Mouse (Mus musculus): ENCODE data around the gene Lgals2. TPM values are rescaled to one million over a fixed set of nuclear protein-coding genes. Genes with fewer than 3 reads are reported as not detected.

The Lgals2 gene
- polyA plus RNA-seq, 1 experiment from 2014 or later = not detected

DNA sequence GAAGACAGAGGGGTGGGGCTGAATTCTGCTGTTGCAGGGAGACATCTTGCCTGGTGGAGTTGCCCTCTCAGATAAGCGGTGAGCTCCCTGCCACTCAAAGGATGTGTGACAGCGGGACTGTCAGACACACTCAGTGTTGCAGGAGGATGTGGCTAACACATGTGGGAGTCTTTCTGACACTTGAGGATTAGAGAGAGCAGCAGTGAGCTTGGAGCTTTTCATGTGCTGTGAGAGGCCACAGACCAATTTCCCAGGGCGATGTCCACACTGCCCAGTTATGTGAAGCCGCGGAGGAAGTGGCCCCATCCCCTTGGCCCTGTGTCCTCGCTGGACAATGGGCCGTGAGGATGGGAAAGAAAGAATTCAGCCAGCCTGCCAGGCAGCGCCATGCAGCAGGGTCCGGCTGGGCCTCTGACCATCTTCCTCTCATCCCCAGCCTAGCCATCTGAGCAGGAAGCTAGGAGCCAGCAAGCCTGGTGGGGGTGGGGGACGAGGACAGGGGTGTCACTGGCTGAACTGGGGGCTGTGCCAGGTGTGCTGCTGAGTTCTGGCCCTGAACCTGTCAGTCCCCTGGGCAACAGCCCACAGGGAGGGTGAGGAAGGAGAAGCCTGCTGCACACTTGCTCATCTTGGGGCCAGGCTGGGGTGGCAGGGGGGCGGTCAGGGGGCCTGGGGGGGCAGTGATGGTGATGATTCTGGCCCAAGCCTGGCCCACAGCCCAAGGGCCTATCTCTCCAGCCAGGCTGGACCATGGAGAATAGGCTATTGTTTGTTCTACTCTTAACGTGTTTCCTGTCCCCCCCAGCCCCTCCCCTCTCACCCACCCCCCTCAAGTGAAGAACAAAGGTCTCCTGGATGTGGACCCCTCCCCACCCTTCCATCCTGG lies 19.9 kb downstream of the Lgals2 start:
- H3K4me1 ChIP-seq (ENCODE audit: control insufficient read depth, insufficient read depth, low read length) = peaks cover 31% of the 10 kb centered on the region
- no peak overlapping the region for H3K4me2 ChIP-seq (ENCODE audit: low read length)
- peak overlapping the region; percentile 57 for H3K27ac ChIP-seq (replicated peaks; ENCODE audit: low read depth, low read length)
- no peak for ATAC-seq (ENCODE audit: low FRiP score, low TSS enrichment)
- 0 out of 2 replicates have a peak, but pooled peaks cover 3% of the 10 kb centered on the region for H3K27me3 ChIP-seq (ENCODE audit: control insufficient read depth, insufficient read depth, low read length)
- H3K9me3 ChIP-seq (ENCODE audit: control insufficient read depth, low read length) = no peaks in the 10 kb centered on the region
- H3K9ac ChIP-seq (replicated peaks; ENCODE audit: low read length) = no peak overlapping the region
- H3K36me3 ChIP-seq (ENCODE audit: control insufficient read depth, insufficient read depth, low read length) = no peaks in the 10 kb centered on the region
- no peak for DNase-seq
- 12% methylated on average over 12 of the region's 12 CpGs for WGBS
- no peak overlapping the region for H3K4me3 ChIP-seq (replicated peaks; ENCODE audit: low read depth, low read length)

DNA sequence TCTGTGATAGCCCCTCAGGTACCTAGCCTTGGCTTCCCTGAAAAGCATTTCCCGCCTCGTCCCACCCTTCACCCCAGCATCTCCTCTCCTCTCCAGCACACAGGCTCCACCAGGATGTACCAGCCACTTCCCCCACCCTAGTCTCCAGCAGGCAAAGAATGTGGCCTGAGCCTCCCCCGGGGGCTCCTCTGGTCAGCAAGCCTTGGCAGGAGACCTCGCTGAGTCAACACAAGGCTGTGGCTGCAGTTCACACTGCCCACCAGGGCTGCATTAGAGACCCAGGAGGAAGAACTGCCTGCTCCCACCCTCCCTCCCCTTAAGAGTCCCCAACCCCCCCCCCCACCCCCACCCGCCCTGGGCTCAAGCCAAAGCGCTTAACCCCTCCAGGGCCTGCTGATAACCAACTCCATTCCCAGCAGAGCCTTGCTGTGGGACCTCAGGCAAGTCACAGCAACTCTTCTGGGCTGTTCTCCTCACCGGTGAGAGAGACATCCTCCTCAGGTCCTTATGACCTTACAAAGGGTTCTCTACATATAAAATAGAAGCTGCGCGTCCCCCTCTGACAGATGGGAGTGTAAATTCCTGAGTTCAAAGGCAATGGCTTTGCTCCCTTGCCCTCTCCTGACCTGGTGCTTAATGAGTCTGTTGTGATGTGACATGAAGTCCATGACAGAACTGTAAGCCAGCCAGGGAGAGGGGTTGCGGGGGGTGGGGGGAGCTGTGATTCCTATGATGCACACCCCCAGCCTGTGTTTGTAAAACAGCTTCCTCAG lies 20.9 kb downstream of the Lgals2 start:
- H3K9ac ChIP-seq (replicated peaks; ENCODE audit: low read length) = no peak overlapping the region; the same call in 1 of the 2 replicates
- WGBS = 56% methylated on average over 10 of the region's 10 CpGs
- H3K9me3 ChIP-seq (ENCODE audit: control insufficient read depth, low read length) = no peaks in the 10 kb centered on the region
- 0 out of 2 replicates have a peak overlapping the region, but pooled peaks have one; percentile 57 for H3K27ac ChIP-seq (replicated peaks; ENCODE audit: low read depth, low read length)
- no peak overlapping the region for H3K4me2 ChIP-seq (ENCODE audit: low read length)
- no peaks in the 10 kb centered on the region for H3K27me3 ChIP-seq (ENCODE audit: control insufficient read depth, insufficient read depth, low read length)
- H3K4me1 ChIP-seq (ENCODE audit: control insufficient read depth, insufficient read depth, low read length) = peaks cover 21% of the 10 kb centered on the region
- DNase-seq = no peak
- no peaks in the 10 kb centered on the region for H3K36me3 ChIP-seq (ENCODE audit: control insufficient read depth, insufficient read depth, low read length)
- no peak overlapping the region for H3K4me3 ChIP-seq (replicated peaks; ENCODE audit: low read depth, low read length)
- ATAC-seq (ENCODE audit: low FRiP score, low TSS enrichment) = no peak

DNA sequence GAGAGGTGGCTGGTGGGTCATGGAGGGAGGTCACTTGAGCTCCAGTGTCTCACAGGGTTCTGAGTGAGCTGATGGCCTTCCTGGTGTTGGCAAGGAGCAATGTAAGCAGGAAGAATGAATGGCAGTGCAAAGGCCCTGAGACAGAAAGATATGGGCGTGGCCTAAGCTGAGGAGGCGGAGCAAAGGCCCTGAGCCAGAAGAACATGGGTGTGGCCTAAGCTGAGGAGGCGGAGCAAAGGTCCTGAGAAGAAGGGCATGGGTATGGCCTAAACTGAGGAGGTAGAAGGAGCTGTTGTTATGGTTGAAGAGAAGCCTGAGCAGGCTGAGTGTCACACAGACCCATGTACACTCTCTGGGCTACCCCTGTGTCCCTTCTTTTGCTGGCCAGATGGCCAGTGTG lies 21.7 kb downstream of the Lgals2 start:
- Histone ChIP-seq H3K4me1 (ENCODE audit: control insufficient read depth, insufficient read depth, low read length) (peaks cover 17% of the 10 kb centered on the region; the same call in 1 of the 2 replicates), H3K9ac (replicated peaks; ENCODE audit: low read length) (no peak overlapping the region), H3K4me2 (ENCODE audit: low read length) (no peak overlapping the region), H3K36me3 (ENCODE audit: control insufficient read depth, insufficient read depth, low read length) (no peaks in the 10 kb centered on the region), H3K9me3 (ENCODE audit: control insufficient read depth, low read length) (no peaks in the 10 kb centered on the region), H3K27me3 (ENCODE audit: control insufficient read depth, insufficient read depth, low read length) (no peaks in the 10 kb centered on the region), H3K27ac (replicated peaks; ENCODE audit: low read depth, low read length) (no peak overlapping the region), H3K4me3 (replicated peaks; ENCODE audit: low read depth, low read length) (no peak overlapping the region)
- WGBS = 89% methylated on average over 3 of the region's 3 CpGs
- ATAC-seq (ENCODE audit: low FRiP score, low TSS enrichment) (no peak), DNase-seq (no peak)

DNA sequence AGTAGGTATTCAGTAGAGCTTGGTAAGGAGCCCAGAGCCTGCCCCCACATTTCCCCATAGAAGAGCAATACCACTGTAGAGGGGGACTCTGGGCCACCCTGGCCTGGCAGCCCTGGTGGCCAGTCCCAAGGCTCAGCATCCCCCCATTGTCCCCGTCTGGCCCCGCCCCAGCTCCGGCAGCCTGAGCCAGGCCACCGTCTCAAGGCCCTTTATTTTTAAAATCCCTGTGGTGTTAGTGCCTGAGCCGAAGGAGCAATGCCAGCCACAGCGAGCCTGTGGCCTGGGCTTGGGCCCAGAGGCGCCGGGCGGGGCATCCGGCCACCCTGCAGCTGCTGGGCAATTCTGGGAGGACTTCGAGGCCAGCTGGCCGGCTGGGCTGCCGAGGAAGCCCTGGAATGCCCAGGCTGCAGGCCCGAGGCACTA lies 22.6 kb downstream of the Lgals2 start:
- WGBS = 6% methylated on average over 14 of the region's 14 CpGs
- no peak overlapping the region for H3K4me2 ChIP-seq (ENCODE audit: low read length)
- no peaks in the 10 kb centered on the region for H3K36me3 ChIP-seq (ENCODE audit: control insufficient read depth, insufficient read depth, low read length)
- DNase-seq (peak; percentile 69), ATAC-seq (ENCODE audit: low FRiP score, low TSS enrichment) (peak; percentile 65; the same call in 1 of the 2 replicates)
- H3K9me3 ChIP-seq (ENCODE audit: control insufficient read depth, low read length) = no peaks in the 10 kb centered on the region
- H3K9ac ChIP-seq (replicated peaks; ENCODE audit: low read length) = no peak overlapping the region
- peaks cover 21% of the 10 kb centered on the region; the same call in 1 of the 2 replicates for H3K4me1 ChIP-seq (ENCODE audit: control insufficient read depth, insufficient read depth, low read length)
- H3K27ac ChIP-seq (replicated peaks; ENCODE audit: low read depth, low read length) = peak overlapping the region; percentile 60; the same call in 1 of the 2 replicates
- H3K4me3 ChIP-seq (replicated peaks; ENCODE audit: low read depth, low read length) = no peak overlapping the region
- H3K27me3 ChIP-seq (ENCODE audit: control insufficient read depth, insufficient read depth, low read length) = no peaks in the 10 kb centered on the region

DNA sequence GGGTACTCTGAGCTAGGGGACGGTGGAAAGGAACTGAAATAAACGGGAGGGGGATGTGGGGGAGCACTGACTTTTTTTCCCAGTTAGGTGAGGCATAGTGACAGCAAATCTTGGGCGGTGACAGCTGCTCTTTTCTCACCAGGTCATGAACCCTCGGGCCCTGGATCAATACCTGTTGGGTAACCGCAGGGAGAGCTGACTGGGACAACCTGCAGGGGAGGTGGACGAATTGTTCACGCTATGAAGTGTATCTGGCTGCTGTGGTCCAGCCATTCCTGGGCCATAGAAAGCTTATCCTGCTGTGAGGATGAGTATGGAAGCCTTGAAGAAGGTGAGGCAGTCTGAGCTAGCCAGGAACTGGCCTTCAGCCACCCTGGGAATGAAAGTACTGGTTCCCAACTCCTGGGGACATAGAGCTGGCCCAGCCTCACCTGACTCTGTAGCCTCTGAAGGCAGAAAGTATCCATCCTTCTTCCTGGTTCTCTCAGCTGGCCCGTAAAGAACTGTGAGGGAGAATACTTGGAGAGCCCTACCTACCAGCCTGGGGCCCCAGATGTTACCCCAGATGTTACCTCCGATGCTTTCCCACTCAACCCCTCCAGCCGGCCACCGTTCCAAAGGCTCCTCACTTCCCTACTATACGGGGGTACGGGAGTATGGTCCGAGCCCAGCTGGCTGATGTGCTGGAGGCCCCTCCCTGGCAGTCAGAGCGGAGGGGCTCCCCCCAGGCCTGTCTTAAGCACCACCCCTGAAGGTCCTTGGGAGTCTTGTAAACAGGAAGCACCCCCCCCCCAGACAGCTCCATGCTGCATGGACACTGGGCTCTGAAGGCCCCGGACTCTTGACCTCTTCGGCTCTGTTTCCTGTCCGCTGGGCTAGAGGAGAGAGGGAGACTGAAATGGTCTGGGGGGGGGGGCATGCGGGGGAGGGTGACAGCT lies 23.3 kb downstream of the Lgals2 start:
- 54% methylated on average over 19 of the region's 19 CpGs for WGBS
- H3K4me1 ChIP-seq (ENCODE audit: control insufficient read depth, insufficient read depth, low read length) = peaks cover 21% of the 10 kb centered on the region; the same call in 1 of the 2 replicates
- no peak overlapping the region for H3K9ac ChIP-seq (replicated peaks; ENCODE audit: low read length)
- H3K4me2 ChIP-seq (ENCODE audit: low read length) = no peak overlapping the region
- DNase-seq (no peak), ATAC-seq (ENCODE audit: low FRiP score, low TSS enrichment) (no peak; the same call in 1 of the 2 replicates)
- no peak overlapping the region for H3K4me3 ChIP-seq (replicated peaks; ENCODE audit: low read depth, low read length)
- no peaks in the 10 kb centered on the region for H3K36me3 ChIP-seq (ENCODE audit: control insufficient read depth, insufficient read depth, low read length)
- 0 out of 2 replicates have a peak, but pooled peaks cover 5% of the 10 kb centered on the region for H3K27me3 ChIP-seq (ENCODE audit: control insufficient read depth, insufficient read depth, low read length)
- no peaks in the 10 kb centered on the region for H3K9me3 ChIP-seq (ENCODE audit: control insufficient read depth, low read length)
- H3K27ac ChIP-seq (replicated peaks; ENCODE audit: low read depth, low read length) = peak overlapping the region; percentile 60; the same call in 1 of the 2 replicates

DNA sequence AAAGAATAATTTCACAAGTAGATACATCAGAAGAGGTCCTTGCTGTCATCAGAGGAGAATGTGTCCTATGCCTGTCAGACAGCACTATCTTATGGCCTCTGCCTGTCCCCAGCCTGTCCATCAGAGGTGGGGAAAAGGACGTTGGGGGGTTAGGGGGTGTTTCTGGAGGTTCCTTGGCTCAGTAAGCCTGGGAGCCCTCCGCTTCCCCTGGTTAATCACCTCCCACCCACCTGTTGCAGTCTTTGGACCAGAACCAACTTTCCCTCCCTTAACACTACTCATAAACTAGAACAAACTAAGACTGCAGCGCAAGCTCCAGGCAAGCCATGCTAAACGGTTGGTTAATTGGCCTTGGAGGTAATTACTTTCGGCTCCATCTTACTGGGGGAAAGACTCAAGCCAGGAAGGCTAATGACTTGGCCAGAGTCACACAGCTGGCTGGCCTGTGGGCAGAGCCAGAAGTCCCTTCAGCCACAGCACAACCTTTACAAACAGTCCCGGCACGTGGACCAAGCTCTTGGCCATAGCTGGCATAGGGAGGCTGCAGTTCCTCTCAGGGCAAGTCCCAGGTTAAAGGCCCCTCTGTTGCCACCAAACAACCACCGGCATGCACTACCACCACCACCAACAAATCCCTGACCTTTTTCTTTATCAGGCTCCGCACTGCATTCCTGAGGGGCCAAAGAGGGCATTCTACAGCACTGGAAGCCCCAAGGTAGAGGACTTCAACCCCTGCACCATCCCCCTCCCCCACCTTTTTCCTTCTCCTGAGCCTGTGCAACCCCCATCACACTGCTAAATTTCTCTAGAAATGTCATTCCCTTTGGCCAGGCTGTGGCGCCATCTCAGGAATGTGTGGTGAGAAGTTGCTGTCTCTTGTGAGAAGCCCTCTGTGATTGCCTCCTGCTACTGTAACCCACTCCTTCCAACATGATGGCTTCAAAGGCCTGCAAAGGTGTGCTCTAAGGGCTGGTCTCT lies 24.3 kb downstream of the Lgals2 start:
- no peak overlapping the region for H3K4me2 ChIP-seq (ENCODE audit: low read length)
- WGBS = 78% methylated on average over 10 of the region's 10 CpGs
- H3K9ac ChIP-seq (replicated peaks; ENCODE audit: low read length) = no peak overlapping the region
- peaks cover 19% of the 10 kb centered on the region; the same call in 1 of the 2 replicates for H3K4me1 ChIP-seq (ENCODE audit: control insufficient read depth, insufficient read depth, low read length)
- no peaks in the 10 kb centered on the region for H3K9me3 ChIP-seq (ENCODE audit: control insufficient read depth, low read length)
- ATAC-seq (ENCODE audit: low FRiP score, low TSS enrichment) (no peak), DNase-seq (no peak)
- no peak overlapping the region for H3K4me3 ChIP-seq (replicated peaks; ENCODE audit: low read depth, low read length)
- no peaks in the 10 kb centered on the region for H3K36me3 ChIP-seq (ENCODE audit: control insufficient read depth, insufficient read depth, low read length)
- no peak overlapping the region for H3K27ac ChIP-seq (replicated peaks; ENCODE audit: low read depth, low read length)
- 0 out of 2 replicates have a peak, but pooled peaks cover 5% of the 10 kb centered on the region for H3K27me3 ChIP-seq (ENCODE audit: control insufficient read depth, insufficient read depth, low read length)

DNA sequence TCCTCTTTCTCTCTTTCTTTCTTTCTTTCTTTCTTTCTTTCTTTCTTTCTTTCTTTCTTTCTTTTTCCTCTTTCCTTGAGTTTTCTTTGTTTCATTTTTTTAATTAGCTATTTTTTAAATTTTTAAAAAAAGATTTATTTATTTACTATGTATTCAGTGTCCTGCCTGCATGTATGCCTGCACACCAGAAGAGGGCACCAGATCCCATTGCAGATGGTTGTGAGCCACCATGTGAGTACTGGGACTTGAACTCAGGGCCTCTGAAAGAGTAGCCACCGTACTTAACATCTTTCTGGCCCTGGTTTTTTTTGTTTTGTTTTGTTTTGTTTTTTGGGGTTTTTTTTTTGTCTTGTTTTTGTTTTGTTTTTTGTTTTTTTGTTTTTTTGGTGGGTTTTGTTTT lies 25.7 kb downstream of the Lgals2 start:
- Histone ChIP-seq H3K27me3 (ENCODE audit: control insufficient read depth, insufficient read depth, low read length) (0 out of 2 replicates have a peak, but pooled peaks cover 9% of the 10 kb centered on the region), H3K36me3 (ENCODE audit: control insufficient read depth, insufficient read depth, low read length) (no peaks in the 10 kb centered on the region), H3K9me3 (ENCODE audit: control insufficient read depth, low read length) (no peaks in the 10 kb centered on the region), H3K27ac (replicated peaks; ENCODE audit: low read depth, low read length) (no peak overlapping the region), H3K4me1 (ENCODE audit: control insufficient read depth, insufficient read depth, low read length) (peaks cover 11% of the 10 kb centered on the region; the same call in 1 of the 2 replicates), H3K4me2 (ENCODE audit: low read length) (no peak overlapping the region), H3K9ac (replicated peaks; ENCODE audit: low read length) (no peak overlapping the region), H3K4me3 (replicated peaks; ENCODE audit: low read depth, low read length) (no peak overlapping the region)
- 88% methylated on average over 1 of the region's 1 CpGs for WGBS
- ATAC-seq (ENCODE audit: low FRiP score, low TSS enrichment) (no peak), DNase-seq (no peak)

All from midbrain, embryonic 14.5 days (tissue).